Mouse (Mus musculus): ENCODE data around the gene Pitpnm1. TPM values are rescaled to one million over a fixed set of nuclear protein-coding genes. Genes with fewer than 3 reads are reported as not detected.

The Pitpnm1 gene
- polyA plus RNA-seq, 1 experiment, result 72.3 TPM

GRCm38 (mm10) chr19:4144550-4145498 lies 45.0 kb downstream of the Pitpnm1 start:
- TF ChIP-seq POLR2A (IDR thresholded peaks at IDR 0.05; ENCODE audit: borderline replicate concordance, low read depth, low read length) (no peak), CTCF (IDR thresholded peaks at IDR 0.05; ENCODE audit: low read depth, low read length) (no peak)
- Histone ChIP-seq H3K27ac (ENCODE audit: insufficient read depth, low read depth, low read length) (peak overlapping the region; percentile 70), H3K4me1 (ENCODE audit: control insufficient read depth, insufficient read depth, low read length) (peaks cover 49% of the 10 kb centered on the region), H3K4me3 (ENCODE audit: insufficient read depth, low read length) (no peak overlapping the region)

GRCm38 (mm10) chr19:4145936-4146335 lies 46.1 kb downstream of the Pitpnm1 start:
- no peak overlapping the region for H3K4me3 ChIP-seq (ENCODE audit: insufficient read depth, low read length)
- H3K27ac ChIP-seq (ENCODE audit: insufficient read depth, low read depth, low read length), result 0 out of 2 replicates have a peak overlapping the region, but pooled peaks have one; percentile 9
- no peak for TF ChIP-seq POLR2A (IDR thresholded peaks at IDR 0.05; ENCODE audit: borderline replicate concordance, low read depth, low read length)
- TF ChIP-seq CTCF (IDR thresholded peaks at IDR 0.05; ENCODE audit: low read depth, low read length), result no peak
- H3K4me1 ChIP-seq (ENCODE audit: control insufficient read depth, insufficient read depth, low read length), result peaks cover 54% of the 10 kb centered on the region

- TF ChIP-seq POLR2A (IDR thresholded peaks at IDR 0.05; ENCODE audit: borderline replicate concordance, low read depth, low read length) (no peak), CTCF (IDR thresholded peaks at IDR 0.05; ENCODE audit: low read depth, low read length) (no peak)
- peak overlapping the region; percentile 67 for H3K27ac ChIP-seq (ENCODE audit: insufficient read depth, low read depth, low read length)
- peaks cover 54% of the 10 kb centered on the region for H3K4me1 ChIP-seq (ENCODE audit: control insufficient read depth, insufficient read depth, low read length)
- H3K4me3 ChIP-seq (ENCODE audit: insufficient read depth, low read length), result no peak overlapping the region
Observed at GRCm38 (mm10) chr19:4146366-4147021, 46.7 kb downstream of the Pitpnm1 start.

- H3K27ac ChIP-seq (ENCODE audit: insufficient read depth, low read depth, low read length), result peak overlapping the region; percentile 67
- TF ChIP-seq POLR2A (IDR thresholded peaks at IDR 0.05; ENCODE audit: borderline replicate concordance, low read depth, low read length) (no peak), CTCF (IDR thresholded peaks at IDR 0.05; ENCODE audit: low read depth, low read length) (no peak)
- H3K4me1 ChIP-seq (ENCODE audit: control insufficient read depth, insufficient read depth, low read length), result peaks cover 54% of the 10 kb centered on the region
- H3K4me3 ChIP-seq (ENCODE audit: insufficient read depth, low read length), result no peak overlapping the region
Observed at GRCm38 (mm10) chr19:4147022-4147405, 47.2 kb downstream of the Pitpnm1 start.

- Histone ChIP-seq H3K27ac (ENCODE audit: insufficient read depth, low read depth, low read length) (peak overlapping the region; percentile 67), H3K4me1 (ENCODE audit: control insufficient read depth, insufficient read depth, low read length) (peaks cover 54% of the 10 kb centered on the region), H3K4me3 (ENCODE audit: insufficient read depth, low read length) (0 out of 2 replicates have a peak overlapping the region, but pooled peaks have one; percentile 13)
- no peak for TF ChIP-seq CTCF (IDR thresholded peaks at IDR 0.05; ENCODE audit: low read depth, low read length)
- no peak for TF ChIP-seq POLR2A (IDR thresholded peaks at IDR 0.05; ENCODE audit: borderline replicate concordance, low read depth, low read length)
Observed at GRCm38 (mm10) chr19:4147782-4148490, 48.1 kb downstream of the Pitpnm1 start.

DNA sequence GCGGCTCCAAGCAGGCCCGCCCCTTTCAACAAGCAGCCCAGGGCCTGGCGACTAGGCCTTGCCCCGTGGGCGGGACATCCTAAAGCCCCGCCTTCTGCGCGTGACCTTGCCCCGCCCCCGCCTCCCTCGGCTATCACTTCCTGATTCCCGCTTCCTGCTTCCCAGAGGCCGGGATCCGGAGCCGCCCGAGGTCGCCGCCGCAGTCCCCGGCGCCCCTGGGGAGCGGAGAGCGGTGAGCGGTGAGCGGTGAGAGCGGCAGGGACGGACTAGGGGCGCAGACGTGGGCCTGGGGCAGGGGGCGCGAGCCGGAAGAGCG lies 48.7 kb downstream of the Pitpnm1 start, which contains the start of gene Coro1b:
TSS of gene Coro1b (plus strand) at position 129 of the 316 bp plus-strand sequence.
- Histone ChIP-seq H3K4me3 (ENCODE audit: insufficient read depth, low read length) (peak within 1 kb of the TSS; percentile 60), H3K27ac (ENCODE audit: insufficient read depth, low read depth, low read length) (peak within 1 kb of the TSS; percentile 67), H3K4me1 (ENCODE audit: control insufficient read depth, insufficient read depth, low read length) (peaks cover 51% of the 10 kb centered on the region)
- TF ChIP-seq POLR2A (IDR thresholded peaks at IDR 0.05; ENCODE audit: borderline replicate concordance, low read depth, low read length) (no peak), CTCF (IDR thresholded peaks at IDR 0.05; ENCODE audit: low read depth, low read length) (no peak)

DNA sequence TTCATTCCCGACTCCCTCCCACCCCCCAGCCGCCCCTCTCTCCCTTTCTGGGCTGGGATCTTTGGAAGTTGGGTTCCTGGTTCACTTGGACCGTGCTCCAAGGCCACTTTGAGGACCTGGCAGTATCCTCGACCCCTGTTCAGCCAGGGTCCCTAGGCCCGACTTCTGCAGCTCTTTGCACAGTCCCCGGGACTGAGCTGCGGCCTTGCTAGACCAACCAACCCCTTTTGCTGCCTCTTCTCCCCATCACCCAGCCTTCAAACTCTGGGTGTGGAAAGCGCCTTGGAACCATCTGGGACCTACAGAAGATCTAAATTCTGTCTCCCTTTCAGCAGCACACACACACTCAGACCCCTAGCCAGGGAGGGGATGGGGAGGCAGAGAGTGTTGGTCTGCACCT lies 49.0 kb downstream of the Pitpnm1 start:
- peak overlapping the region; percentile 60 for H3K4me3 ChIP-seq (ENCODE audit: insufficient read depth, low read length)
- TF ChIP-seq POLR2A (IDR thresholded peaks at IDR 0.05; ENCODE audit: borderline replicate concordance, low read depth, low read length), result no peak
- TF ChIP-seq CTCF (IDR thresholded peaks at IDR 0.05; ENCODE audit: low read depth, low read length), result no peak
- H3K4me1 ChIP-seq (ENCODE audit: control insufficient read depth, insufficient read depth, low read length), result peaks cover 47% of the 10 kb centered on the region
- H3K27ac ChIP-seq (ENCODE audit: insufficient read depth, low read depth, low read length), result peak overlapping the region; percentile 57

GRCm38 (mm10) chr19:4149283-4149682 lies 49.5 kb downstream of the Pitpnm1 start:
- TF ChIP-seq CTCF (IDR thresholded peaks at IDR 0.05; ENCODE audit: low read depth, low read length), result no peak
- TF ChIP-seq POLR2A (IDR thresholded peaks at IDR 0.05; ENCODE audit: borderline replicate concordance, low read depth, low read length), result no peak
- peak overlapping the region; percentile 60 for H3K4me3 ChIP-seq (ENCODE audit: insufficient read depth, low read length)
- no peak overlapping the region for H3K27ac ChIP-seq (ENCODE audit: insufficient read depth, low read depth, low read length)
- peaks cover 43% of the 10 kb centered on the region for H3K4me1 ChIP-seq (ENCODE audit: control insufficient read depth, insufficient read depth, low read length)

GRCm38 (mm10) chr19:4149764-4150461 lies 50.1 kb downstream of the Pitpnm1 start:
- H3K4me1 ChIP-seq (ENCODE audit: control insufficient read depth, insufficient read depth, low read length), result peaks cover 37% of the 10 kb centered on the region
- TF ChIP-seq POLR2A (IDR thresholded peaks at IDR 0.05; ENCODE audit: borderline replicate concordance, low read depth, low read length) (no peak), CTCF (IDR thresholded peaks at IDR 0.05; ENCODE audit: low read depth, low read length) (no peak)
- peak overlapping the region; percentile 60 for H3K4me3 ChIP-seq (ENCODE audit: insufficient read depth, low read length)
- H3K27ac ChIP-seq (ENCODE audit: insufficient read depth, low read depth, low read length), result no peak overlapping the region

Measured in bone marrow macrophage, adult 2 months (primary cell).